Mouse (Mus musculus) liver, embryonic 11.5 days (tissue): Measurements from ENCODE around the gene Gpr82. TPM values are rescaled to one million over a fixed set of nuclear protein-coding genes. Genes with fewer than 3 reads are reported as not detected.

Experiments
- ATAC-seq: fragments of 200-750 bp; cut with Nextera tagmentation; replicated peaks from 2 replicates; pipeline ENCODE4 v1.8.0; 2017; ENCODE audit warnings: moderate number of reproducible peaks, mild to moderate bottlenecking, moderate TSS enrichment, moderate library complexity; ENCODE audit not compliant: low FRiP score
- DNase-seq: peaks from one replicate; pipeline ENCODE4 v3.0.0-alpha.2; 2017; ENCODE audit warnings: low spot score
- H3K27ac ChIP-seq: fragments of 300-500 bp; sonication (generic); 2 replicates; pipeline ENCODE4 v1.5.1; 2014; ENCODE audit warnings: mild to moderate bottlenecking, low read depth, low read length, control low read depth
- H3K27me3 ChIP-seq: fragments of 300-500 bp; sonication (generic); replicated peaks from 2 replicates; pipeline ENCODE4 v1.6.1; 2014; ENCODE audit warnings: low read length, mixed read lengths; ENCODE audit not compliant: control insufficient read depth, insufficient read depth
- H3K36me3 ChIP-seq: fragments of 300-500 bp; sonication (generic); 2 replicates; pipeline ENCODE4 v1.6.1; 2014; ENCODE audit warnings: mild to moderate bottlenecking, low read length, moderate library complexity, mixed read lengths; ENCODE audit not compliant: control insufficient read depth, insufficient read depth
- H3K4me1 ChIP-seq: fragments of 300-500 bp; sonication (generic); replicated peaks from 2 replicates; pipeline ENCODE4 v1.6.1; 2014; ENCODE audit warnings: low read length, mixed read lengths; ENCODE audit not compliant: control insufficient read depth, insufficient read depth
- H3K4me2 ChIP-seq: fragments of 300-500 bp; sonication (generic); 2 replicates; pipeline ENCODE4 v1.6.1; 2014; ENCODE audit warnings: mild to moderate bottlenecking, control low read depth, moderate library complexity
- H3K4me3 ChIP-seq: fragments of 300-500 bp; sonication (generic); 2 replicates; pipeline ENCODE4 v1.5.1; 2014; ENCODE audit warnings: low read depth, low read length, control low read depth
- H3K9ac ChIP-seq: fragments of 300-500 bp; sonication (generic); 2 replicates; pipeline ENCODE4 v1.6.1; 2014; ENCODE audit warnings: low read depth, low read length, control low read depth
- H3K9me3 ChIP-seq: fragments of 300-500 bp; sonication (generic); 2 replicates; pipeline ENCODE4 v1.6.1; 2016; ENCODE audit warnings: low read length, inconsistent platforms, mixed read lengths; ENCODE audit not compliant: control insufficient read depth
- WGBS: fragments of 180-500 bp; shearing (Covaris S2); extraction: QIAGEN DNeasy Blood & Tissue Kit; methylation state at CpG from one replicate; pipeline ENCODE4 v1.1.7; 2014; 5-methylcytosine and 5-hydroxymethylcytosine counted together
- polyA plus RNA-seq: library from polyadenylated mRNA; unstranded; fragments of >200 nt; fragmentation: Nextera tagmentation; extraction: Ambion mirVana; gene quantifications from 2 replicates; pipeline ENCODE4 v1.2.1, GENCODE M21; 2014

Gpr82 gene
- polyA plus RNA-seq, 1 experiment from 2014 or later, result 0.49 TPM

DNA sequence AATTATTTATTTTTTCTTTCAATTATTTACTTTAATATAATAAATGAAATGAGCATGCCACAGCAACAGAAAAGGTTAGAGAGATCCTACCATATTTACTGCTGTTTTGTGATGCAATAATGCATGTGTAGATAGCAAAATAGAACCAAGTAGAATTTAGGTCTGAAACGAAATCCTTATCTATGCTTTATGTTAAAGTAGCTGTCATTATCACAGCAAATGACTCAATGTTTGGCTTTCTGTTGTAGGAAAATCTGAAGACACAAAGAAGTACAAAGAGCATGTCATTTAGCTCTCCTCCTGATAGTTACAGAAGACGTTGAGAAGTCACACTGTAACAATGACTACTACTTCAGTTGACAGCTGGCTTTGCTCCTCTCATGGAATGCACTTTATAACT is 22.3 kb upstream of the Gpr82 start:
- DNase-seq (no peak), ATAC-seq (no peak)

DNA sequence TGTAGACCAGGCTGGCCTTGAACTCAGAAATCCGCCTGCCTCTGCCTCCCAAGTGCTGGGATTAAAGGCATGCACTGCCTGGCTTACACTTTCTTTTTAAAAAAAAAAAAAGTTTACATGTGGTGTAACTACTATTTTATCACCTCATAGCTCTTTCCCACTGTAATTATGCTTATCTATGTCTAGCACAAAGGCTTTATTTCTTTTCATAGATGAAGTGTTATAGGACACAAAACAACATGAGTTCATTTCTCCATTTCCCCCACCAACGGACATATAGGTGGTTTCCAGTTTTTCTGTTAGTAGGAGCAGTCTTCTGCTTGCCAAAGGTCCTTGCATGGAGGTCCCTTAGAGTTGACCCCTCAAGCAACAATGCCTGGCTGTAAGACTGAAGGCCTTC is 9.3 kb upstream of the Gpr82 start:
- no peak for DNase-seq
- WGBS, result 55% methylated on average over 2 of the region's 2 CpGs
- no peaks in the 10 kb centered on the region for H3K27me3 ChIP-seq
- no peak overlapping the region for H3K27ac ChIP-seq
- H3K9ac ChIP-seq, result no peak overlapping the region
- no peak overlapping the region for H3K4me2 ChIP-seq
- no peaks in the 10 kb centered on the region for H3K4me1 ChIP-seq
- no peak for ATAC-seq
- no peaks in the 10 kb centered on the region for H3K36me3 ChIP-seq
- no peak overlapping the region for H3K4me3 ChIP-seq
- no peaks in the 10 kb centered on the region for H3K9me3 ChIP-seq

More for the DNA sequence above, 22.3 kb upstream of the Gpr82 start:
- no peak overlapping the region for H3K4me3 ChIP-seq
- no peaks in the 10 kb centered on the region for H3K9me3 ChIP-seq
- WGBS, result 46% methylated on average over 2 of the region's 2 CpGs
- no peak overlapping the region for H3K9ac ChIP-seq
- no peak overlapping the region for H3K27ac ChIP-seq
- H3K4me1 ChIP-seq, result no peaks in the 10 kb centered on the region
- H3K36me3 ChIP-seq, result no peaks in the 10 kb centered on the region
- no peaks in the 10 kb centered on the region for H3K27me3 ChIP-seq
- no peak overlapping the region for H3K4me2 ChIP-seq

DNA sequence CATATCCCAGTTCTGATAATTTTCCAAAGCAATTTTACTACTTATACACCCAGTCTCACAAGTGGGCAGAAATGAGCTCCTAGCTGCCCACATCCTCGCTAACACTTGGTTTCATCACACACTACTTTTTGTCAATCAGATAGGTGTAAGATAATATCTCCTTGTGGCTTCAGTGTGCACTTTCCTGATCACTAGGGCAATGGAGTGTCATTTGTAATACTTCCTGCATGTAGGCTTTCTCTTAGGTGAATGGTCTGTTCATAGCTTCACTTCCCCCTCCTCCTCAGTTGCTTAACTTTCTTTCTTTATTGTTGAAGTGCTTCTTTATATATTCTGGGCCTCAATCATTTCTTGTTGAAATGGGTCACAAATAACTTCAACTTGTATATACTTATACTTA is 8.9 kb upstream of the Gpr82 start:
- ATAC-seq (no peak), DNase-seq (no peak)
- Histone ChIP-seq H3K36me3 (no peaks in the 10 kb centered on the region), H3K9ac (no peak overlapping the region), H3K4me2 (no peak overlapping the region), H3K9me3 (no peaks in the 10 kb centered on the region), H3K27ac (no peak overlapping the region), H3K27me3 (no peaks in the 10 kb centered on the region), H3K4me1 (no peaks in the 10 kb centered on the region), H3K4me3 (no peak overlapping the region)
- 57% methylated on average over 1 of the region's 1 CpGs for WGBS

DNA sequence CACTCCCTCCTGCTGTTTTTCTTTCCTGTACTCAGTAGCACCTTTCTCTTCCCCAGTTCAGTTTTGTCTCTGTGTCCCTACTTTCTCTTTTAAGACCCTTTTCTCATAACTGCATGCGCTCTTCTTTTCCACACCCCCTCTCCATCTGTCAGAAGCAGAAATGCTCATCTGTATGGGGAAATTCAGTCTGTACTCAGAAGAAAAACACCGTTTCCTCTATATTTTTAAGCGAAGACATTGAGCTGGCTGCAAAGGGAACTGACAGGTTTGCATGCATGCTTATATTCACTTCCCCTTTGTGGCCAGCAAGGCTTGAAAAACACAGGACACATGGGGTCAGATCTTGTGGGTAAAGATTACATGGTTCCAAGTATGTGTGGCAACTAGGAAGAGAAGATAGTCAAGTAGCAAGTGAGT is 6.2 kb upstream of the Gpr82 start:
- H3K4me1 ChIP-seq, result no peaks in the 10 kb centered on the region
- H3K27ac ChIP-seq, result no peak overlapping the region
- WGBS, result 68% methylated on average over 3 of the region's 3 CpGs
- H3K4me2 ChIP-seq, result no peak overlapping the region
- DNase-seq (no peak), ATAC-seq (no peak)
- no peak overlapping the region for H3K4me3 ChIP-seq
- H3K9me3 ChIP-seq, result no peaks in the 10 kb centered on the region
- H3K36me3 ChIP-seq, result no peaks in the 10 kb centered on the region
- no peaks in the 10 kb centered on the region for H3K27me3 ChIP-seq
- H3K9ac ChIP-seq, result no peak overlapping the region

DNA sequence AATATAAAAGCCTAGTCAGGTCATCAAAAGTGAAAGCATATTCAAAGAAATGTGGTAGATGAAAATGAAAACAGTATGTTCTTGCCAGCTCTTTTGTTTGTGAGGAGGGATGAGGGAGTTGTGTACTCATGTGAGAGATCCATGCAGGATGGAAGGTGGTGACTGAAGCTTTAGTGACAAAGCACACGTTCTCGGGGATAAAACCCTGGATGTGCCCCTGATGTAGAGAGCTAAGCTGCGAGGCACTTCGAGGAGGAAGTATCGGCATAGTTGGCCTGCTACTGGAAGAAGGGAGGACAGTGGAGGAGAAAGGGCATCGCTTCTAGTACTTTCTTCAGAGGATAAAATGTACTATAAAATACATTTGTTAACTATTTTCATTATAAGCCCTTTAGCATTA is 5.3 kb upstream of the Gpr82 start:
- H3K36me3 ChIP-seq, result no peaks in the 10 kb centered on the region
- no peak overlapping the region for H3K27ac ChIP-seq
- WGBS, result 74% methylated on average over 6 of the region's 6 CpGs
- peak overlapping the region; percentile 31 for H3K4me2 ChIP-seq
- ATAC-seq, result no peak
- H3K9me3 ChIP-seq, result no peaks in the 10 kb centered on the region
- H3K4me3 ChIP-seq, result no peak overlapping the region
- no peaks in the 10 kb centered on the region for H3K4me1 ChIP-seq
- no peak for DNase-seq
- no peak overlapping the region for H3K9ac ChIP-seq
- H3K27me3 ChIP-seq, result no peaks in the 10 kb centered on the region

DNA sequence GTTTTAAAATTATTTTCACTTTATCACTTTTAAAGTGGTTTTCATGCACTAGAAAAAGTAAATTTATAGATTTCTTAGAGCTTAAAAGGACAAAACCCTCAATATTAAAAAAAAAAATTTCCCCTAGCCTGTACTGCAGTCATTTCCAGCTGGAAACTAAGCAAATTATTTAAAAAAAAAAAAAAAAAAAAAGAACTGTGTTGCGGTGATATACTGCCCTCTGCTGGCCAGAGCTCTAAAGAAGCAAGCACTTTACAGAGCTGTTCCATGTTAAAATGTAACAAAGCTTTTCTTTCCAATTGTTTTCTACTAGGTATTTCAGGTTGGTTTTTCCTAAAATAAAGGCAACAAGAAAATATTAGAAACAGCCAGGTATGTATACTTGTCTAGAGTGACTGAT is 4.4 kb upstream of the Gpr82 start:
- DNase-seq (no peak), ATAC-seq (no peak)
- Histone ChIP-seq H3K4me3 (no peak overlapping the region), H3K27ac (no peak overlapping the region), H3K9ac (no peak overlapping the region), H3K36me3 (no peaks in the 10 kb centered on the region), H3K4me1 (no peaks in the 10 kb centered on the region), H3K4me2 (no peak overlapping the region), H3K9me3 (no peaks in the 10 kb centered on the region), H3K27me3 (no peaks in the 10 kb centered on the region)
- 0% methylated on average over 1 of the region's 1 CpGs for WGBS

DNA sequence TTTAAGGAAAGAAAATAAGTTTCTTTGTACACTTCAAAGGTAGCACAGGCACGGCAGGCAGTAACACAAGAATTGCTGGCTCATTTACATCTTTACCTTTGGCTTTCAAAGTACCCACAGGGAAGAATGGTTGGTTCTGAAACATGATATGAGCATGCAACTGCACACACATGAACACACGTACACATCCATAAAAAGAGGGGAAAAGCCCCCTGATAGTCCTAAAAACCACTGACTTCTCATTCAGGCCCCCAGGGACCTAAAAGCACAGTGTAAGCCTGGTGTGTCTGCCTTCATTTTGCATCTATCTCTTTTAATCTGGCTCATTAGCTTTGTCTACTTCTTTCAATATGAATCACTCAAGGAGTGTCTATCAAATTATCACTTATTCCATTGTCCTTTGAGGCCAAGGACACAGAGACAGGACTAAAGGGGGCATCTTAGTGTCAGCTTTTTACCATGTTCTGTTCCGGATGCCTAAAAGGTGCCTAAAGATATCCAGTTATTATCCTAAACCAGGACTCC is 2.5 kb upstream of the Gpr82 start:
- H3K36me3 ChIP-seq, result no peaks in the 10 kb centered on the region
- no peak overlapping the region for H3K4me2 ChIP-seq
- no peak overlapping the region for H3K4me3 ChIP-seq
- H3K27me3 ChIP-seq, result no peaks in the 10 kb centered on the region
- H3K4me1 ChIP-seq, result no peaks in the 10 kb centered on the region
- ATAC-seq, result no peak
- H3K9ac ChIP-seq, result no peak overlapping the region
- no peak for DNase-seq
- H3K27ac ChIP-seq, result no peak overlapping the region
- WGBS, result 82% methylated on average over 3 of the region's 3 CpGs
- no peaks in the 10 kb centered on the region for H3K9me3 ChIP-seq

DNA sequence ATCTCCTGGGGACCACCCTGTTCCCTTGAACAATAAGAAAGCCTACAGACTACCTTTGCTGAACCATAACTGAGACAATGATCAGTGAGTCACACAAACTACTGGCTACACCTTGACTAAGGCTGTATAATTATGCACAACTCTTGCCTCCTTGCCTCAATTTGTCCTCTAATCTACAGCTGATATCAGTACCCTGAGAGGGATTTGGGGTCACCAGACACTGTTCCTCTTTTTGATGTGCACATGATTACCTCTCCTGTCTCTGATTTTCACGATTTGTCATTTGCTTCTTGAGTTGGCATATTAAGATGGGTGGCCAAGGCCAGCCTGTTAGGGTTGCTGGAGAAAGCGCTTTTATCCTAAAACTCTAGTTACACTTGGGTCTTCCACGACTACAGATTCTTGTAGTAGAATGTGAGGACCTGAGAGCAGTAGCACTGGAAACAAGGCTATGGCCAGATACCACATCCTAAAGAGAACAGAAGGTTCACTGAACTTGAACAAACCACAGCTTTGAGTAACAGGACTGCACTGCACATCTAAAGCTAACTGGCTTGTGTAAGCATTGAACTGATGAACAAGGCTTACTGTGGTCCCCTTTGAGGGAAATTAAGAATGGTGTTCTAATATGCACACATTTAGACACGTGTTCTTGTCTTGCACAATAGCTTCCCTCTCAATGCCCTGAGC is 1.8 kb upstream of the Gpr82 start:
- Histone ChIP-seq H3K36me3 (no peaks in the 10 kb centered on the region), H3K4me1 (no peaks in the 10 kb centered on the region), H3K27me3 (no peaks in the 10 kb centered on the region), H3K4me2 (no peak overlapping the region), H3K4me3 (no peak overlapping the region), H3K27ac (no peak overlapping the region), H3K9ac (no peak overlapping the region), H3K9me3 (no peaks in the 10 kb centered on the region)
- DNase-seq, result no peak
- ATAC-seq, result no peak
- WGBS, result 70% methylated on average over 4 of the region's 4 CpGs

DNA sequence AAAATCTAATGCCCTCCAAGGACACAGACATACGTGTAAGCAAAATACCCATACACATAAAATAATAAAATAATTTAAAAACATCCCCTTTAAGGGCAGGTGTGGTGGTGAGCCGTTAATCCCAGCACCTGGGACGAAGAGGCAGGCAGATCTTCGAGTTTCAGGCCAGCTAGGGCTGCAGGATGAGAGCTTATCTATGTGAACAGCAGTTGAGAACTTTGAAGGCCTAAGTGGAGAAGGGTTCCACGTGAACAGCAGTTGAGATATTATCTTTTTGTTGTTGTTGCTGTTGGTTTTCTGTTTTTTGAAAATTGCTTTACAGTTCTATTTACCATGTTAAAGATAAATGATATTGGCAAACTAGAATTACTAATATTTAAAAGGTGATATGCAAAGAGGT is 7.7 kb downstream of the Gpr82 start:
- H3K9me3 ChIP-seq, result no peaks in the 10 kb centered on the region
- H3K9ac ChIP-seq, result no peak overlapping the region
- no peak overlapping the region for H3K27ac ChIP-seq
- H3K36me3 ChIP-seq, result no peaks in the 10 kb centered on the region
- DNase-seq, result no peak
- H3K27me3 ChIP-seq, result no peaks in the 10 kb centered on the region
- WGBS, result 50% methylated on average over 5 of the region's 5 CpGs
- H3K4me2 ChIP-seq, result no peak overlapping the region
- ATAC-seq, result peak; percentile 80
- no peaks in the 10 kb centered on the region for H3K4me1 ChIP-seq
- H3K4me3 ChIP-seq, result no peak overlapping the region
